Mouse (Mus musculus): ENCODE results near the gene Col4a3. TPM values are rescaled to one million over a fixed set of nuclear protein-coding genes. Genes with fewer than 3 reads are reported as not detected.

Gene Col4a3
- total and polyA plus RNA-seq, 2 experiments = 0.28 to 1.2 TPM

GRCm38 (mm10) chr1:82746408-82746807 lies 159.7 kb downstream of the Col4a3 start:
- Histone ChIP-seq H3K79me2 (ENCODE audit: control insufficient read depth, insufficient read depth, low read length) (no peaks in the 10 kb centered on the region; the same call in 1 of the 2 replicates), H3K27me3 (ENCODE audit: control insufficient read depth, insufficient read depth, low read length) (no peaks in the 10 kb centered on the region), H3K36me3 (ENCODE audit: control insufficient read depth, insufficient read depth, low read length) (peaks cover 31% of the 10 kb centered on the region), H3K4me1 (ENCODE audit: control insufficient read depth, insufficient read depth, low read length) (no peaks in the 10 kb centered on the region), H3K27ac (replicated peaks; ENCODE audit: insufficient read depth, low read depth, low read length) (no peak overlapping the region), H3K9ac (ENCODE audit: low read depth, low read length) (no peak overlapping the region), H3K4me3 (ENCODE audit: insufficient read depth, low read depth, low read length) (no peak overlapping the region)
- 91% methylated on average over 4 of the region's 4 CpGs for WGBS
- TF ChIP-seq CTCF (IDR thresholded peaks at IDR 0.05; ENCODE audit: low read depth, low read length) = no peak
- no peak for TF ChIP-seq POLR2A (IDR thresholded peaks at IDR 0.05; ENCODE audit: extremely low read depth, insufficient read depth, low read length)
- DNase-seq (ENCODE audit: extremely low read depth, low read depth, low spot score) = no peak

- H3K36me3 ChIP-seq (ENCODE audit: control insufficient read depth, insufficient read depth, low read length) = peaks cover 27% of the 10 kb centered on the region
- 89% methylated on average over 2 of the region's 2 CpGs for WGBS
These were observed 161.2 kb downstream of the Col4a3 start for GRCm38 (mm10) chr1:82747714-82748452.

GRCm38 (mm10) chr1:82759520-82759919 lies 172.8 kb downstream of the Col4a3 start:
- Histone ChIP-seq H3K79me2 (ENCODE audit: control insufficient read depth, insufficient read depth, low read length) (no peaks in the 10 kb centered on the region), H3K27me3 (ENCODE audit: control insufficient read depth, insufficient read depth, low read length) (no peaks in the 10 kb centered on the region), H3K4me1 (ENCODE audit: control insufficient read depth, insufficient read depth, low read length) (no peaks in the 10 kb centered on the region), H3K27ac (replicated peaks; ENCODE audit: insufficient read depth, low read depth, low read length) (no peak overlapping the region), H3K36me3 (ENCODE audit: control insufficient read depth, insufficient read depth, low read length) (peaks cover 12% of the 10 kb centered on the region), H3K4me3 (ENCODE audit: insufficient read depth, low read depth, low read length) (no peak overlapping the region), H3K9ac (ENCODE audit: low read depth, low read length) (no peak overlapping the region)
- no peak for DNase-seq (ENCODE audit: extremely low read depth, low read depth, low spot score)
- TF ChIP-seq POLR2A (IDR thresholded peaks at IDR 0.05; ENCODE audit: extremely low read depth, insufficient read depth, low read length) (no peak), CTCF (IDR thresholded peaks at IDR 0.05; ENCODE audit: low read depth, low read length) (peak; percentile 1; the same call in 1 of the 2 replicates)
- 93% methylated on average over 1 of the region's 1 CpGs for WGBS

More at GRCm38 (mm10) chr1:82747714-82748452, 161.2 kb downstream of the Col4a3 start:
- Histone ChIP-seq H3K9ac (ENCODE audit: low read depth, low read length) (no peak overlapping the region), H3K27ac (replicated peaks; ENCODE audit: insufficient read depth, low read depth, low read length) (no peak overlapping the region), H3K79me2 (ENCODE audit: control insufficient read depth, insufficient read depth, low read length) (no peaks in the 10 kb centered on the region; the same call in 1 of the 2 replicates), H3K4me3 (ENCODE audit: insufficient read depth, low read depth, low read length) (no peak overlapping the region), H3K27me3 (ENCODE audit: control insufficient read depth, insufficient read depth, low read length) (no peaks in the 10 kb centered on the region), H3K4me1 (ENCODE audit: control insufficient read depth, insufficient read depth, low read length) (no peaks in the 10 kb centered on the region)
- TF ChIP-seq CTCF (IDR thresholded peaks at IDR 0.05; ENCODE audit: low read depth, low read length) (no peak), POLR2A (IDR thresholded peaks at IDR 0.05; ENCODE audit: extremely low read depth, insufficient read depth, low read length) (no peak)
- no peak for DNase-seq (ENCODE audit: extremely low read depth, low read depth, low spot score)

GRCm38 (mm10) chr1:82761454-82762169 lies 174.9 kb downstream of the Col4a3 start:
- Histone ChIP-seq H3K27ac (replicated peaks; ENCODE audit: insufficient read depth, low read depth, low read length) (no peak overlapping the region), H3K27me3 (ENCODE audit: control insufficient read depth, insufficient read depth, low read length) (no peaks in the 10 kb centered on the region), H3K36me3 (ENCODE audit: control insufficient read depth, insufficient read depth, low read length) (peaks cover 5% of the 10 kb centered on the region), H3K9ac (ENCODE audit: low read depth, low read length) (no peak overlapping the region), H3K4me1 (ENCODE audit: control insufficient read depth, insufficient read depth, low read length) (no peaks in the 10 kb centered on the region), H3K79me2 (ENCODE audit: control insufficient read depth, insufficient read depth, low read length) (no peaks in the 10 kb centered on the region), H3K4me3 (ENCODE audit: insufficient read depth, low read depth, low read length) (no peak overlapping the region)
- WGBS = 89% methylated on average over 8 of the region's 8 CpGs
- no peak for DNase-seq (ENCODE audit: extremely low read depth, low read depth, low spot score)
- TF ChIP-seq CTCF (IDR thresholded peaks at IDR 0.05; ENCODE audit: low read depth, low read length) (no peak), POLR2A (IDR thresholded peaks at IDR 0.05; ENCODE audit: extremely low read depth, insufficient read depth, low read length) (no peak)

- H3K27ac ChIP-seq (replicated peaks; ENCODE audit: insufficient read depth, low read depth, low read length) = no peak overlapping the region
- peaks cover 5% of the 10 kb centered on the region for H3K36me3 ChIP-seq (ENCODE audit: control insufficient read depth, insufficient read depth, low read length)
- H3K27me3 ChIP-seq (ENCODE audit: control insufficient read depth, insufficient read depth, low read length) = no peaks in the 10 kb centered on the region
- TF ChIP-seq POLR2A (IDR thresholded peaks at IDR 0.05; ENCODE audit: extremely low read depth, insufficient read depth, low read length) (no peak), CTCF (IDR thresholded peaks at IDR 0.05; ENCODE audit: low read depth, low read length) (peak; percentile 32; the same call in 1 of the 2 replicates)
- H3K9ac ChIP-seq (ENCODE audit: low read depth, low read length) = no peak overlapping the region
- no peaks in the 10 kb centered on the region for H3K4me1 ChIP-seq (ENCODE audit: control insufficient read depth, insufficient read depth, low read length)
- 91% methylated on average over 1 of the region's 1 CpGs for WGBS
- no peak overlapping the region for H3K4me3 ChIP-seq (ENCODE audit: insufficient read depth, low read depth, low read length)
- no peak for DNase-seq (ENCODE audit: extremely low read depth, low read depth, low spot score)
- H3K79me2 ChIP-seq (ENCODE audit: control insufficient read depth, insufficient read depth, low read length) = no peaks in the 10 kb centered on the region
These were observed 175.6 kb downstream of the Col4a3 start for GRCm38 (mm10) chr1:82762274-82762673.
